Mouse (Mus musculus) ES-E14 (cell line): Measurements from ENCODE around the gene Pgm2. TPM values are rescaled to one million over a fixed set of nuclear protein-coding genes. Genes with fewer than 3 reads are reported as not detected.

Experiments used
- DNase-seq: peaks from one replicate; pipeline ENCODE4 v3.0.0-alpha.2; 2013; ENCODE audit warnings: low read depth, low spot score
- H3K27ac ChIP-seq: 2 replicates; pipeline ENCODE4 v1.5.1; 2012; ENCODE audit warnings: low read depth, mild to moderate bottlenecking, low read length, moderate library complexity, mixed read lengths; ENCODE audit not compliant: poor library complexity, insufficient read depth, severe bottlenecking
- H3K36me3 ChIP-seq: 2 replicates; pipeline ENCODE4 v1.6.1; 2012; ENCODE audit warnings: mild to moderate bottlenecking, low read length, moderate library complexity, mixed read lengths; ENCODE audit not compliant: control insufficient read depth, poor library complexity, insufficient read depth, severe bottlenecking
- H3K4me1 ChIP-seq, 2 experiments: fragments of 150-350 bp in 1 of 2; sonication (generic) in 1 of 2; 2 replicates each; pipeline ENCODE4 v1.6.1; 2012; ENCODE audit warnings: low read length in 2 of 2, mild to moderate bottlenecking in 1 of 2, mixed read lengths in 1 of 2; ENCODE audit not compliant: control insufficient read depth in 2 of 2, insufficient read depth in 2 of 2, poor library complexity in 1 of 2
- H3K4me3 ChIP-seq, 2 experiments: fragments of 150-350 bp in 1 of 2; sonication (generic) in 1 of 2; 2 replicates each; pipeline ENCODE4 v1.5.1; 2012; ENCODE audit warnings: low read length in 2 of 2, low read depth in 1 of 2, mild to moderate bottlenecking in 1 of 2, mixed read lengths in 1 of 2; ENCODE audit not compliant: insufficient read depth in 1 of 2, poor library complexity in 1 of 2, severe bottlenecking in 1 of 2
- H3K9ac ChIP-seq: 2 replicates; pipeline ENCODE4 v1.6.1; 2012; ENCODE audit warnings: low read depth, mild to moderate bottlenecking, low read length, mixed read lengths; ENCODE audit not compliant: poor library complexity, insufficient read depth, severe bottlenecking
- H3K9me3 ChIP-seq: fragments of 150-350 bp; sonication (generic); 2 replicates; pipeline ENCODE4 v1.6.1; 2012; ENCODE audit warnings: low read depth, mild to moderate bottlenecking, low read length; ENCODE audit not compliant: control insufficient read depth, insufficient read depth
- CHD2 ChIP-seq: IDR thresholded peaks from 2 replicates; pipeline ENCODE4 v1.6.1; 2014; ENCODE audit warnings: mild to moderate bottlenecking, low read depth, low read length, inconsistent platforms
- HCFC1 ChIP-seq: IDR thresholded peaks from 2 replicates; pipeline ENCODE4 v1.6.1; 2012; ENCODE audit warnings: low read length, inconsistent platforms, borderline replicate concordance; ENCODE audit not compliant: insufficient read depth
- MAFK ChIP-seq: IDR thresholded peaks from 2 replicates; pipeline ENCODE4 v1.6.1; 2014; ENCODE audit warnings: mild to moderate bottlenecking, low read depth, low read length, inconsistent platforms; ENCODE audit not compliant: insufficient read depth
- ZC3H11A ChIP-seq: IDR thresholded peaks from 2 replicates; pipeline ENCODE4 v1.6.1; 2012; ENCODE audit warnings: low read depth, mild to moderate bottlenecking, inconsistent platforms, low read length, borderline replicate concordance
- ZNF384 ChIP-seq: IDR thresholded peaks from 2 replicates; pipeline ENCODE4 v1.6.1; 2012; ENCODE audit warnings: low read depth, low read length, inconsistent platforms
- in situ Hi-C, 2 experiments: fragments of 600-800 bp; cut with MboI; formaldehyde crosslinking; loops; one replicate each; pipeline ENCODE4 v1.15.1; 2025; ENCODE audit warnings: low sequenced_read_pairs in 2 of 2, inconsistent platforms in 1 of 2; ENCODE audit not compliant: unreplicated experiment in 2 of 2
- total RNA-seq: library from RNA; depleted of rRNA; stranded (reverse); fragments of 300-350 nt; gene quantifications from 2 replicates; pipeline ENCODE4 v1.2.3, GENCODE M21; 2012

Gene Pgm2
- total RNA-seq, 1 experiment, result 11.9 TPM

DNA sequence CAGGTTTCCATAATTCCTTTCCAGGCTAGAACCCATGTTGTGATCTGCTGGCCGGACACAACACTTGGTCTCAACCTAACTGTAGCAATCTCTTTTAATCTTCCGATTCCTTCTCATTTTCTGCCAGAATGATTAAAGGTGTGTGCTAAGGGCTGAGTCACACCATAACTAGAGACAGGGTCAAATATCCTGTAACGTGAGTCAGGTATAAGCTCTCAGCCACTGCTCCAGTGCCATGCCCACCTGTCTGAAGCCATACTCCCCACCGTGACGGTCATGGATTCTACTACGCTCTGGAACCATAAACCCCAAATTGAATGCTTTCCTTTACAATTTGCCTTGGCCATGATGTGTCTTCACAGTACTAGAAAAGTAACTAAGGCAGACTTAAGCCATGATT, 36.5 kb upstream of the Pgm2 start:
- Histone ChIP-seq H3K27ac (no peak overlapping the region), H3K9me3 (no peaks in the 10 kb centered on the region), H3K4me1 (no peaks in the 10 kb centered on the region), H3K36me3 (no peaks in the 10 kb centered on the region), H3K9ac (no peak overlapping the region), H3K4me3 (no peak overlapping the region)
- TF ChIP-seq ZNF384 (no peak), ZC3H11A (no peak), HCFC1 (no peak), MAFK (no peak), CHD2 (no peak)
- in situ Hi-C loops, result no loop called here
- no peak for DNase-seq

DNA sequence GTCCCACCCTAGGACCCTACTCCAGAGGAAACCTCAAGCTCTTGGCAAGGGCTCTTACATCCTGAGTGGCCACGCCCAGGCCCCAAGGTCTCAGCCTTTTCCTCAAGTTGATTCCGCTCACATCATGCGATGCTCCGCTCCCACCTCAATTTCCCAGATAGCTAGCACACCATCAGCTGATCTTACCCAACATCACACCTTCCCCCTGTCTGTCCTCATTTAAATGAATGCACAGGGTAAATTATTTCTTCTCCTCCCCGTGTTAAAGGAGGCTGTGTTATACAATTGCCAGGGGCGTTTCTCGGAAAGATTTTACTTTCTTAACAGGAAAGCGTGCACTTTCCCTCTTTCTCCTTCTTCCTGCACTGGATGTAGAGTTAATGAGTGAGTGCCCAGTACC, 31.9 kb upstream of the Pgm2 start:
- TF ChIP-seq ZNF384 (no peak), ZC3H11A (no peak), MAFK (no peak), CHD2 (no peak), HCFC1 (no peak)

GRCm38 (mm10) chr5:64061643-64062042, 31.1 kb upstream of the Pgm2 start:
- in situ Hi-C loops, result no loop called here
- no peak for TF ChIP-seq ZC3H11A
- TF ChIP-seq CHD2, result no peak
- Histone ChIP-seq H3K9ac (no peak overlapping the region), H3K27ac (no peak overlapping the region), H3K36me3 (no peaks in the 10 kb centered on the region), H3K9me3 (no peaks in the 10 kb centered on the region), H3K4me1 (no peaks in the 10 kb centered on the region), H3K4me3 (no peak overlapping the region)
- DNase-seq, result no peak

More for the DNA sequence above, 31.9 kb upstream of the Pgm2 start:
- no peak for DNase-seq
- no peaks in the 10 kb centered on the region for H3K36me3 ChIP-seq
- no peak overlapping the region for H3K4me3 ChIP-seq
- no peaks in the 10 kb centered on the region for H3K9me3 ChIP-seq
- H3K9ac ChIP-seq, result no peak overlapping the region
- H3K27ac ChIP-seq, result no peak overlapping the region
- H3K4me1 ChIP-seq, result no peaks in the 10 kb centered on the region
- in situ Hi-C loops, result no loop called here

DNA sequence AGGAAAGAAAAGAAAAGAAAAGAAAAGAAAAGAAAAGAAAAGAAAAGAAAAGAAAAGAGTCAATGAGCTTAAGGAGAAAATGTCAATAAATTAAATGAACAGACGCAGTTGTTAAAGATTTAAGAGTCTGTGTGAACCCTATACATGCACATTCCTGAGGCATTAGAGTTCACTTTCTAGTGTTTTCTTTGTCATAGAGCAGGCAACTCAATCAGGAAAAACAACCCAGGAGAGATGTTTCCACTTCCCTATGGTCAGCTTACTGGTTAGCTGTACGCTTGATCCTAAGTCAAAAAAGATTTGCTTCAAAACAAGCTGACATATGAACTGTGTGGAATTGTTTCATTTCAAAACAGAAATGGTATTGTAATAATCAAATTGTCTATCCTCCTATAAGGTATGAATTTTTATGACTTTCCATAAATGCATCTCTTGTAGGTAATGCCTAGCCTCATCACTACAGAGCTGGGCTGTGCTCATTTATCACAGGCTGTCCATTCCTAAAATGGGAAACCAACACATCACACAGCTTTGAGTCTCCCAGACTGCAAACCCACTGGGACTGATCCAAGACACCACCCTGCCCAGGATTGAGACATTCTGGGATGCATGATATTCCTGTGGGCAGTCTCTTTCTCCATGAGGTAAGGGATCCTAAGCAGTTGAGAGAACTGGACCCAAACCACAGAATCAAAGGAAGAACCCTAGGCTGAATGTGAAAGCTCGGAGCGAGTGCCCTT, 29.7 kb upstream of the Pgm2 start:
- no peak overlapping the region for H3K27ac ChIP-seq
- no peaks in the 10 kb centered on the region for H3K4me1 ChIP-seq
- no peak overlapping the region for H3K9ac ChIP-seq
- H3K4me3 ChIP-seq, result no peak overlapping the region
- H3K9me3 ChIP-seq, result no peaks in the 10 kb centered on the region
- in situ Hi-C loops, result no loop called here
- TF ChIP-seq CHD2 (no peak), ZNF384 (no peak), MAFK (no peak), HCFC1 (no peak), ZC3H11A (no peak)
- H3K36me3 ChIP-seq, result no peaks in the 10 kb centered on the region
- DNase-seq, result no peak
